Mouse (Mus musculus): ENCODE data around the gene Cd46. TPM values are rescaled to one million over a fixed set of nuclear protein-coding genes. Genes with fewer than 3 reads are reported as not detected.

The Cd46 gene
- polyA plus RNA-seq, 1 experiment from 2014 or later: 0.50 TPM

- Histone ChIP-seq H3K36me3 (ENCODE audit: control insufficient read depth, insufficient read depth, low read length) (no peaks in the 10 kb centered on the region), H3K4me3 (ENCODE audit: low read depth, low read length) (no peak overlapping the region), H3K27me3 (ENCODE audit: control insufficient read depth, insufficient read depth, low read length) (no peaks in the 10 kb centered on the region), H3K9ac (ENCODE audit: low read length) (no peak overlapping the region), H3K4me2 (ENCODE audit: low read depth) (no peak overlapping the region), H3K27ac (ENCODE audit: low read depth, low read length) (no peak overlapping the region), H3K4me1 (ENCODE audit: control insufficient read depth, insufficient read depth, low read length) (no peaks in the 10 kb centered on the region), H3K9me3 (ENCODE audit: control insufficient read depth, low read length) (no peaks in the 10 kb centered on the region)
- DNase-seq (ENCODE audit: low spot score): no peak
- no peak for ATAC-seq (ENCODE audit: insufficient read depth, low FRiP score, low TSS enrichment)
These were observed 60.3 kb downstream of the Cd46 start for GRCm38 (mm10) chr1:195031786-195032185.

GRCm38 (mm10) chr1:195027507-195027906 is 64.5 kb downstream of the Cd46 start:
- Histone ChIP-seq H3K4me2 (ENCODE audit: low read depth) (no peak overlapping the region), H3K4me1 (ENCODE audit: control insufficient read depth, insufficient read depth, low read length) (no peaks in the 10 kb centered on the region), H3K4me3 (ENCODE audit: low read depth, low read length) (no peak overlapping the region), H3K9me3 (ENCODE audit: control insufficient read depth, low read length) (no peaks in the 10 kb centered on the region), H3K36me3 (ENCODE audit: control insufficient read depth, insufficient read depth, low read length) (no peaks in the 10 kb centered on the region), H3K27ac (ENCODE audit: low read depth, low read length) (no peak overlapping the region), H3K9ac (ENCODE audit: low read length) (no peak overlapping the region), H3K27me3 (ENCODE audit: control insufficient read depth, insufficient read depth, low read length) (no peaks in the 10 kb centered on the region)
- 47% methylated on average over 1 of the region's 1 CpGs for WGBS
- no peak for DNase-seq (ENCODE audit: low spot score)
- ATAC-seq (ENCODE audit: insufficient read depth, low FRiP score, low TSS enrichment): no peak

GRCm38 (mm10) chr1:195023848-195024247 is 68.2 kb downstream of the Cd46 start:
- Histone ChIP-seq H3K27me3 (ENCODE audit: control insufficient read depth, insufficient read depth, low read length) (no peaks in the 10 kb centered on the region), H3K36me3 (ENCODE audit: control insufficient read depth, insufficient read depth, low read length) (no peaks in the 10 kb centered on the region), H3K9me3 (ENCODE audit: control insufficient read depth, low read length) (no peaks in the 10 kb centered on the region), H3K27ac (ENCODE audit: low read depth, low read length) (no peak overlapping the region), H3K4me1 (ENCODE audit: control insufficient read depth, insufficient read depth, low read length) (no peaks in the 10 kb centered on the region), H3K4me2 (ENCODE audit: low read depth) (no peak overlapping the region), H3K4me3 (ENCODE audit: low read depth, low read length) (no peak overlapping the region), H3K9ac (ENCODE audit: low read length) (no peak overlapping the region)
- WGBS: 83% methylated on average over 1 of the region's 1 CpGs
- no peak for ATAC-seq (ENCODE audit: insufficient read depth, low FRiP score, low TSS enrichment)
- DNase-seq (ENCODE audit: low spot score): no peak

- H3K4me2 ChIP-seq (ENCODE audit: low read depth): no peak overlapping the region
- H3K27me3 ChIP-seq (ENCODE audit: control insufficient read depth, insufficient read depth, low read length): no peaks in the 10 kb centered on the region
- no peak for DNase-seq (ENCODE audit: low spot score)
- H3K9ac ChIP-seq (ENCODE audit: low read length): no peak overlapping the region
- 67% methylated on average over 2 of the region's 2 CpGs for WGBS
- H3K36me3 ChIP-seq (ENCODE audit: control insufficient read depth, insufficient read depth, low read length): no peaks in the 10 kb centered on the region
- no peak overlapping the region for H3K4me3 ChIP-seq (ENCODE audit: low read depth, low read length)
- no peak for ATAC-seq (ENCODE audit: insufficient read depth, low FRiP score, low TSS enrichment)
- no peak overlapping the region for H3K27ac ChIP-seq (ENCODE audit: low read depth, low read length)
- no peaks in the 10 kb centered on the region for H3K4me1 ChIP-seq (ENCODE audit: control insufficient read depth, insufficient read depth, low read length)
- H3K9me3 ChIP-seq (ENCODE audit: control insufficient read depth, low read length): no peaks in the 10 kb centered on the region
These were observed 70.2 kb downstream of the Cd46 start for GRCm38 (mm10) chr1:195021831-195022230.

GRCm38 (mm10) chr1:195019062-195019600 is 72.9 kb downstream of the Cd46 start:
- 95% methylated on average over 5 of the region's 5 CpGs for WGBS
- Histone ChIP-seq H3K9me3 (ENCODE audit: control insufficient read depth, low read length) (no peaks in the 10 kb centered on the region), H3K27ac (ENCODE audit: low read depth, low read length) (no peak overlapping the region), H3K4me1 (ENCODE audit: control insufficient read depth, insufficient read depth, low read length) (no peaks in the 10 kb centered on the region), H3K4me2 (ENCODE audit: low read depth) (no peak overlapping the region), H3K4me3 (ENCODE audit: low read depth, low read length) (no peak overlapping the region), H3K36me3 (ENCODE audit: control insufficient read depth, insufficient read depth, low read length) (no peaks in the 10 kb centered on the region), H3K27me3 (ENCODE audit: control insufficient read depth, insufficient read depth, low read length) (no peaks in the 10 kb centered on the region), H3K9ac (ENCODE audit: low read length) (no peak overlapping the region)
- ATAC-seq (ENCODE audit: insufficient read depth, low FRiP score, low TSS enrichment): no peak
- no peak for DNase-seq (ENCODE audit: low spot score)

GRCm38 (mm10) chr1:195018089-195018999 is 73.7 kb downstream of the Cd46 start:
- Histone ChIP-seq H3K27me3 (ENCODE audit: control insufficient read depth, insufficient read depth, low read length) (no peaks in the 10 kb centered on the region), H3K9ac (ENCODE audit: low read length) (no peak overlapping the region), H3K4me1 (ENCODE audit: control insufficient read depth, insufficient read depth, low read length) (no peaks in the 10 kb centered on the region), H3K9me3 (ENCODE audit: control insufficient read depth, low read length) (no peaks in the 10 kb centered on the region), H3K36me3 (ENCODE audit: control insufficient read depth, insufficient read depth, low read length) (no peaks in the 10 kb centered on the region), H3K27ac (ENCODE audit: low read depth, low read length) (no peak overlapping the region), H3K4me3 (ENCODE audit: low read depth, low read length) (no peak overlapping the region), H3K4me2 (ENCODE audit: low read depth) (no peak overlapping the region)
- 91% methylated on average over 9 of the region's 9 CpGs for WGBS
- ATAC-seq (ENCODE audit: insufficient read depth, low FRiP score, low TSS enrichment) (0 out of 2 replicates have a peak, but pooled peaks have one; percentile 64), DNase-seq (ENCODE audit: low spot score) (no peak)

GRCm38 (mm10) chr1:195017626-195018025 is 74.4 kb downstream of the Cd46 start:
- no peak for ATAC-seq (ENCODE audit: insufficient read depth, low FRiP score, low TSS enrichment)
- H3K27ac ChIP-seq (ENCODE audit: low read depth, low read length): no peak overlapping the region

GRCm38 (mm10) chr1:195016811-195017501 is 75.1 kb downstream of the Cd46 start:
- 76% methylated on average over 11 of the region's 11 CpGs for WGBS
- no peaks in the 10 kb centered on the region for H3K27me3 ChIP-seq (ENCODE audit: control insufficient read depth, insufficient read depth, low read length)
- H3K4me1 ChIP-seq (ENCODE audit: control insufficient read depth, insufficient read depth, low read length): no peaks in the 10 kb centered on the region
- no peak overlapping the region for H3K4me2 ChIP-seq (ENCODE audit: low read depth)
- no peak overlapping the region for H3K4me3 ChIP-seq (ENCODE audit: low read depth, low read length)
- DNase-seq (ENCODE audit: low spot score) (no peak), ATAC-seq (ENCODE audit: insufficient read depth, low FRiP score, low TSS enrichment) (0 out of 2 replicates have a peak, but pooled peaks have one; percentile 30)
- H3K36me3 ChIP-seq (ENCODE audit: control insufficient read depth, insufficient read depth, low read length): no peaks in the 10 kb centered on the region
- H3K27ac ChIP-seq (ENCODE audit: low read depth, low read length): no peak overlapping the region
- no peak overlapping the region for H3K9ac ChIP-seq (ENCODE audit: low read length)
- H3K9me3 ChIP-seq (ENCODE audit: control insufficient read depth, low read length): no peaks in the 10 kb centered on the region

More at GRCm38 (mm10) chr1:195017626-195018025, 74.4 kb downstream of the Cd46 start:
- Histone ChIP-seq H3K36me3 (ENCODE audit: control insufficient read depth, insufficient read depth, low read length) (no peaks in the 10 kb centered on the region), H3K27me3 (ENCODE audit: control insufficient read depth, insufficient read depth, low read length) (no peaks in the 10 kb centered on the region), H3K4me3 (ENCODE audit: low read depth, low read length) (no peak overlapping the region), H3K9ac (ENCODE audit: low read length) (no peak overlapping the region), H3K9me3 (ENCODE audit: control insufficient read depth, low read length) (no peaks in the 10 kb centered on the region), H3K4me2 (ENCODE audit: low read depth) (no peak overlapping the region), H3K4me1 (ENCODE audit: control insufficient read depth, insufficient read depth, low read length) (no peaks in the 10 kb centered on the region)
- DNase-seq (ENCODE audit: low spot score): no peak
- 77% methylated on average over 4 of the region's 4 CpGs for WGBS
